Mouse (Mus musculus) neutrophil, adult 5-6 weeks (primary cell): ENCODE results near the gene Phactr1. TPM values are rescaled to one million over a fixed set of nuclear protein-coding genes. Genes with fewer than 3 reads are reported as not detected.

ENCODE experiments used
- ATAC-seq: fragments of 151-379, 151-347 bp; 2 replicates; pipeline ENCODE4 v1.8.0; 2017; ENCODE audit warnings: mild to moderate bottlenecking, moderate TSS enrichment; ENCODE audit not compliant: insufficient number of reproducible peaks, poor library complexity, low FRiP score, severe bottlenecking; ENCODE audit errors: extremely low read depth
- total RNA-seq: library from RNA; stranded (forward); fragments of 200-1000 nt; gene quantifications from 2 replicates; pipeline ENCODE4 v1.2.3, GENCODE M21; 2017

Phactr1 gene
- total RNA-seq, 1 experiment from 2014 or later = not detected

- ATAC-seq = no peak
Observed at GRCm38 (mm10) chr13:42990493-42991111, 310.2 kb downstream of the Phactr1 start.

- no peak for ATAC-seq
Observed at GRCm38 (mm10) chr13:42991164-42991563, 310.7 kb downstream of the Phactr1 start.

GRCm38 (mm10) chr13:42992306-42992705 is 311.9 kb downstream of the Phactr1 start:
- no peak for ATAC-seq

GRCm38 (mm10) chr13:42994276-42994675 is 313.9 kb downstream of the Phactr1 start:
- ATAC-seq = no peak

- ATAC-seq = no peak
Observed at GRCm38 (mm10) chr13:42996188-42996587, 315.8 kb downstream of the Phactr1 start.

GRCm38 (mm10) chr13:42999287-42999686 is 318.9 kb downstream of the Phactr1 start:
- no peak for ATAC-seq

GRCm38 (mm10) chr13:43005131-43005579 is 324.7 kb downstream of the Phactr1 start:
- ATAC-seq = no peak

- no peak for ATAC-seq
Observed at GRCm38 (mm10) chr13:43008466-43008865, 328.0 kb downstream of the Phactr1 start.

GRCm38 (mm10) chr13:43009596-43009995 is 329.2 kb downstream of the Phactr1 start:
- no peak for ATAC-seq

GRCm38 (mm10) chr13:43011516-43011915 is 331.1 kb downstream of the Phactr1 start:
- no peak for ATAC-seq

- ATAC-seq = no peak
Observed at GRCm38 (mm10) chr13:43013984-43014383, 333.6 kb downstream of the Phactr1 start.

- no peak for ATAC-seq
Observed at GRCm38 (mm10) chr13:43015768-43016167, 335.3 kb downstream of the Phactr1 start.

GRCm38 (mm10) chr13:43018863-43019262 is 338.4 kb downstream of the Phactr1 start:
- no peak for ATAC-seq

- no peak for ATAC-seq
Observed at GRCm38 (mm10) chr13:43021031-43021430, 340.6 kb downstream of the Phactr1 start.

GRCm38 (mm10) chr13:43023005-43023404 is 342.6 kb downstream of the Phactr1 start:
- no peak for ATAC-seq

GRCm38 (mm10) chr13:43027568-43027967 is 347.1 kb downstream of the Phactr1 start:
- no peak for ATAC-seq

GRCm38 (mm10) chr13:43030222-43030621 is 349.8 kb downstream of the Phactr1 start:
- no peak for ATAC-seq

GRCm38 (mm10) chr13:43032451-43032850 is 352.0 kb downstream of the Phactr1 start:
- ATAC-seq = no peak

- no peak for ATAC-seq
Observed at GRCm38 (mm10) chr13:43036510-43036909, 356.1 kb downstream of the Phactr1 start.

GRCm38 (mm10) chr13:43042766-43043165 is 362.3 kb downstream of the Phactr1 start:
- no peak for ATAC-seq

GRCm38 (mm10) chr13:43048553-43048952 is 368.1 kb downstream of the Phactr1 start:
- ATAC-seq = no peak
